Mouse (Mus musculus) skeletal muscle tissue, adult 2 months (tissue): Measurements from ENCODE around the gene Anxa9.

Experiments
- DNase-seq: peaks from one replicate; pipeline ENCODE4 v3.0.0-alpha.2; 2012; ENCODE audit warnings: low read depth, low spot score

Gene Anxa9

GRCm38 (mm10) chr3:95314075-95314474 lies 7.1 kb upstream of the Anxa9 start:
- no peak for DNase-seq

- DNase-seq = no peak
Measured at GRCm38 (mm10) chr3:95313476-95313875, 6.5 kb upstream of the Anxa9 start.

GRCm38 (mm10) chr3:95312623-95313022 lies 5.6 kb upstream of the Anxa9 start:
- no peak for DNase-seq

- peak; percentile 68 for DNase-seq
Measured at GRCm38 (mm10) chr3:95310968-95311882, 4.2 kb upstream of the Anxa9 start.

- no peak for DNase-seq
Measured at GRCm38 (mm10) chr3:95310496-95310895, 3.5 kb upstream of the Anxa9 start.

GRCm38 (mm10) chr3:95306244-95306643 lies 732 bp downstream of the Anxa9 start:
- DNase-seq = no peak

GRCm38 (mm10) chr3:95301204-95301796 lies 5.7 kb downstream of the Anxa9 start:
- no peak for DNase-seq

- no peak for DNase-seq
Measured at GRCm38 (mm10) chr3:95298018-95298417, 9.0 kb downstream of the Anxa9 start.

- DNase-seq = no peak
Measured at GRCm38 (mm10) chr3:95296103-95296469, 10.9 kb downstream of the Anxa9 start.

GRCm38 (mm10) chr3:95295321-95296102 lies 11.5 kb downstream of the Anxa9 start:
- DNase-seq = no peak

GRCm38 (mm10) chr3:95294718-95295117 lies 12.3 kb downstream of the Anxa9 start:
- no peak for DNase-seq

- DNase-seq = no peak
Measured at GRCm38 (mm10) chr3:95294316-95294715, 12.7 kb downstream of the Anxa9 start.

GRCm38 (mm10) chr3:95293537-95293936 lies 13.4 kb downstream of the Anxa9 start:
- DNase-seq = no peak

GRCm38 (mm10) chr3:95292899-95293298 lies 14.1 kb downstream of the Anxa9 start:
- no peak for DNase-seq

GRCm38 (mm10) chr3:95291041-95291440 lies 15.9 kb downstream of the Anxa9 start:
- DNase-seq = no peak

- no peak for DNase-seq
Measured at GRCm38 (mm10) chr3:95290156-95290555, 16.8 kb downstream of the Anxa9 start.

GRCm38 (mm10) chr3:95289419-95289818 lies 17.6 kb downstream of the Anxa9 start:
- DNase-seq = no peak

- no peak for DNase-seq
Measured at GRCm38 (mm10) chr3:95287541-95287940, 19.4 kb downstream of the Anxa9 start.

GRCm38 (mm10) chr3:95286510-95286909 lies 20.5 kb downstream of the Anxa9 start:
- DNase-seq = no peak

GRCm38 (mm10) chr3:95286011-95286410 lies 21.0 kb downstream of the Anxa9 start:
- no peak for DNase-seq

- DNase-seq = no peak
Measured at GRCm38 (mm10) chr3:95285390-95285789, 21.6 kb downstream of the Anxa9 start.
